Mouse (Mus musculus): Measurements from ENCODE around the gene Man1c1.

Man1c1 gene

DNA sequence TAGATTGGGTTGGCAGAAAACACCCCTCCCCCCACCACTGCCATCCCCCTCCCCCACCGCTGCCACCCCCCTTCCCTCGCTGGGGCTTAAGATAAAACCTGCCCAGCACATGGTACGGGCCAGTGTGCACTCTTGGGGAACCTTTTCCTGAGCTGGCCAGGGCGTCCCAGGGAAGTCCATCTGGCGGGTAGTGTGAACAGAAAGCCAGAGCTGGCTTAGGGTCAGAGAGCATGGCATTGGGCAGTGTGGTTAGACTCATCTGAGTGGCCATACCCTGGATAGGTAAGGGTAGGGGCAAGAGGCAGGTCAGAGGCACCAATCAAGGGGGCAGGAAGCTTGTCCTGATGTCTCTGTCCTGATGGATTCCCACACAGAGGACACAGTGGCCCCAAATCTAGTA, 124.5 kb downstream of the Man1c1 start:
- DNase-seq (ENCODE audit: low spot score in 2 of 2), result no peak

DNA sequence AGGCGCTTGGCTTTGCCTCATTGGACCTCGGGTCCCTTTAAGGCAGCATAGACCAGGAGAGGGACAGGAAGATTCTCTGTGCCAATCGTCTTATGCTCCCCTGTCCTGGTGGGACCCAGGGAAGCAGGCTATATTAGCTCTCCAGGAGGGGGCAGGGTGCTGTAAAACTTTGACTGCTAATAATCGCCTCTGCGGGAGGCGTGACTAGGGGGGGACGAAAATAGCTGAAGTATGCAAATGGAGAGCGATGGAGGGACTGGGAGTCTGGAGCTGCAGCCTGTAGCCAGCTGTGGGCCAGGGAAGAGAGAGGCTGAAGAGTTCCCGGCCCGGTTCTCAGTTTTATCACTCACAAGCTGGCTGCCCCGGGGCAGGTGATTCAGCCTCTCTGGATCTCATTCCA, 124.9 kb downstream of the Man1c1 start:
- no peak for DNase-seq (ENCODE audit: low spot score in 2 of 2)

DNA sequence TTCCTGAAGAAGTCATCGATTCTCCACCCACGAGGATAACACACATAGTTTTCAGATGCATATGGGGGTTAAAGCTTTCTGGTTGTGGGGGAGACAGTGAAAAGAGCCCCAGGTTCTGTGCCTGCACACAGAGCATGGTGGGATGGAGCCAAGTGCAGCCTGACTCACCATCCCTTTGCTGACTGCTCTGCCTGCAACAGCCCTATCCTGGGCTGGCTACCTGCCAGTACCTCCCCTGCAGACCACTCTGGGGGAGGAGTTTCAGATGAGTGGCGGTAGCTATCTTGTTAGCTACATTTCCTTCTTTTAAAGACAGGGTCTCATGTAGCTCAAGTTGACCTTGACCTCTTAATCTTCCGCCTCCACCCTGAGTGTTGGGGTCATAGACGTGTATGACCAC, 125.7 kb downstream of the Man1c1 start:
- DNase-seq (ENCODE audit: low spot score in 2 of 2), result no peak

DNA sequence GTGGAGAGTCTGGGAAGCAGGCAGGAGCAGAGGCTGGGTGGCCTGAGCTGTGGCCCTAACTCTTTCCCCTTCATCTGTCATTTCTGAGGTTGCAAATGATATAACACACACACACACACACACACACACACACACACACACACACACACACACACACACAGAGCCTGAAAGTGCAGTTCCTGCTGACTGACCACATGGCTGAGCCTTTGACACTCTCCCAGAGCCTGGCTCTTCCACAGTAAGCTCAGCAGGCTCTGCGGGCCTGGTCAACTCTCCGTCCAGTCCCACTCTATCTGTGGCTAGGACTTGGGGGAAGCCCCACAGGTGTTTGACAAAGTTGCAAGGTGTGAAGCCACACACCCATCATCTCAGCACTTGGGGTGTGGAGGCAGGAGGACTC, 126.8 kb downstream of the Man1c1 start:
- no peak for DNase-seq (ENCODE audit: low spot score in 2 of 2)

DNA sequence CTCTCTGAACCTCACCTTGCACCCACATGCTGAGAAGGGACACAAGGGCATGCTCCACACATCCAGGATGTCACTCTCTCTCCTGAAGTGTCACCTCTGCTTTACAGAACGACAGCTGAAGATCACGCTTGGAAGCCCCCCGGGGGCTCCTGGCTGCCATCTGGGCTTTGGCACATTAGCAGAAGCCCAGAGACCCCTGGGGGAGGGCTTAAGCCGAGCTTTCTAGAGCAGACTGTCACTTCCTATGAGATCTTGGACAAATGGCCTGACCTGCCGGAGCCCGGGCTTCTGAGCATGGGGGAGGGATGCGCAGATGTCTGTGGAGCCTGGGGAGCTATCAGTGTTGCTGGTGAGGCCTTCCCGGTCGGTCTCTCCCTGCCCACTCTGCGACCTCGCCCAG, 128.6 kb downstream of the Man1c1 start:
- DNase-seq (ENCODE audit: low spot score in 2 of 2), result no peak

DNA sequence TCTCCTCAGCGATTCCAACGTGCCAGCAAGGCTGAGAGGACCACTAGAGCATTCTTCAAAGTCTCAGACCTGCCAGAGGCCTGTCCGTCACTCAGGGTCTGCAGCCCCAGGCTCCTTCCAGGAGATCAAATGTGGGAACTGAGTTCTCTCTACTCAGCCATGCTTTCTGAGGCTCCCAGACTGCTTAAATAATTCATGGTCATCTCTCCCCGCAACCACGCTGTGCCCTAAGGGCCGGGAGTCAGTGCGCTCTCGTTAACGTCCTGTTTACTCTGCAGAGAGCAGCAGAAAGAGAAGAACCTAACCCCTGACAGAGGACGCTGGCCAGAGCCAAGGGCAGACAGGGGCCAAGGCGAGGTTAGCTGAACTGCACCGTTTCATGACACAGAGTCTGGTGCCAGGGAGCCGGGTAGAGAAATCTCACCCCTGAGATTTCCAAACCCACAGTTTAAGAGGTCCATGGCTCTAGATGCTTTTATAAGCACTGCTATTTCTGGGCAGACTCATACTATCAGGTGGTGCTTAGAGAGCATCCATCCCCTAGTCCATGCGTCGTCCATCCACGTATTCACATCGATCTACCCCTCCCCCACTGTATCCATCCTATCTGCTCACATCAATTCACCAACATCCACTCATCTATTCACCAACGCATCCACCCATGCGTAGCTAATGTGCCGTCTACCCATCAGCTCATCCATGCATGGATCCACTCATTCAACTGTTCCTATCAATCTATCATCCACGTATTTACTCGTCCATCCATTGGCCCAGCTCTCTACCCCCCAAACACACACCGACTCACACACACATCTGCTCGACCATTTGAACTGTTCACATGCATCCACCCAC, 131.4 kb downstream of the Man1c1 start:
- DNase-seq (ENCODE audit: low spot score in 2 of 2), result no peak

DNA sequence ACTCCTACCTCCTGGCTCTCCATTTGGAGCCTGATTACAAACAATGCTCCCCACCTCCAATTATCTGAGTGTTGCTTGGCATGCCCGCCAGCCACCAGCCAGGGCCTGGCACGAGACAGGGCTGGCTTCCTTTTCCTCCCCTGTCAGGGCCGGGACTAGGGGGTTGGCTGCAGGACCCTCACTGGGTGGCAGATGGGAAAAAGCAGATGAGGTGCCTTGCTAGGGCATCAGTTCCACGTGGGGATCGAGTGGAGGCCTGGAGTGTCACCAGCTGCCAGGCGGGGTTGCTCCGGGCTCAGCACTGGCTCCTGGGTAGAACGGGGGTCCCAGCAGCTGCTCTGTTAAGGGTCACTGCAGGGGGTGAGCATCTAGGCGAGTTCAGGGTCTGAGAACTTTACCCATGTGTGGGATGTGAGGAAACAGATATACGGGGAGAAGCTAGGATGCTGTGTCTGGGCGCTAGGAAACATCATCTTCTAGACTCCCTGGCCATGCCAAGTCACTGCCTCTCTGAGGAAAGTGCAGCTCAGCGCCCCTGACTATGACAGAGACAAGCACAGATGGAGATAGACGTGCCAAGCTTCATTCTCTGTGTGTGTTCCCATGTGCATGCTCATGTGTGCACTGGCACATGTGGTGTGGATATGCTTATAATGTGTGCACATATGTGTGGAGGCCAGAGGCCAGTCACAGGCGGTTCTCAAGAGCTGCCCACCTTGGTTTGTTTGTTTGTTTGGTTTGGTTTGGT, 133.2 kb downstream of the Man1c1 start:
- DNase-seq (ENCODE audit: low spot score in 2 of 2), result no peak

DNA sequence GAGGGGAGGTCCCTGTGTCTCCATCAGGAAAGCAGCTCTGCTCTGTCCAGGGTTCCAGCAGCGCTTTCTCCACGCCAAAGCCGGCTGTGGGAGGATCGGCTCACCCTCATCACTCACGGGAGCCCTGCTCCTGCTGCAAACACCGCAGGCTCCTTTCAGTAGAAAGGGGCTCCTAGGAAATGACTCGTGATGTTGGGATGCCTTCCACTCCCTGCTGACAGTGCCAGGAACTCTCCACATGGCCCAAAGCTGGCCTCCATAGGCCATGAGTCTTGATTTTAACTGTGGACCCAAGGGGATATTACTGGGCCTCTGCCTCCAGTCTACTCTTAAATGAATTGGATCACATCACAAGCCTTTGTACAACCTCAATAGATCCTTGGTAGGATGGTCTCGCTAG, 134.3 kb downstream of the Man1c1 start:
- DNase-seq (ENCODE audit: low spot score in 2 of 2), result no peak

DNA sequence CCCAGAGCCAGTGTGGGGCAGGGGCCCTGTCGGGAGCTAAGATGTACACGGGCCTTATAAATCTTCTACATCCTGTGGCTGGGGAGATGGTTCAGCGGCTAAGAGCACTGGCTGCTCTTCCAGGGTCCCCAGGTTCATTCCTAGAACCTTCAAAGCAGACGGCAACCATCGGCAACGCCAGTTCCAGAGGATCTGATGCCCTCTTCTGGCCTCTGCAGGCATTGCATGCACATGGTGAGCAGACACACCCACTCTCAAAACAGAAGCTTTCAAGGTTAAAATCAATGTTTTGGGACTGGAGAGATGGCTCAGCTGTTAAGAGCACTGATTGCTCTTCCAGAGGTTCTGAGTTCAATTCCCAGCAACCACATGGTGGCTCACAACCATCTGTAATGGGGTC, 134.9 kb downstream of the Man1c1 start:
- DNase-seq (ENCODE audit: low spot score in 2 of 2), result no peak

DNA sequence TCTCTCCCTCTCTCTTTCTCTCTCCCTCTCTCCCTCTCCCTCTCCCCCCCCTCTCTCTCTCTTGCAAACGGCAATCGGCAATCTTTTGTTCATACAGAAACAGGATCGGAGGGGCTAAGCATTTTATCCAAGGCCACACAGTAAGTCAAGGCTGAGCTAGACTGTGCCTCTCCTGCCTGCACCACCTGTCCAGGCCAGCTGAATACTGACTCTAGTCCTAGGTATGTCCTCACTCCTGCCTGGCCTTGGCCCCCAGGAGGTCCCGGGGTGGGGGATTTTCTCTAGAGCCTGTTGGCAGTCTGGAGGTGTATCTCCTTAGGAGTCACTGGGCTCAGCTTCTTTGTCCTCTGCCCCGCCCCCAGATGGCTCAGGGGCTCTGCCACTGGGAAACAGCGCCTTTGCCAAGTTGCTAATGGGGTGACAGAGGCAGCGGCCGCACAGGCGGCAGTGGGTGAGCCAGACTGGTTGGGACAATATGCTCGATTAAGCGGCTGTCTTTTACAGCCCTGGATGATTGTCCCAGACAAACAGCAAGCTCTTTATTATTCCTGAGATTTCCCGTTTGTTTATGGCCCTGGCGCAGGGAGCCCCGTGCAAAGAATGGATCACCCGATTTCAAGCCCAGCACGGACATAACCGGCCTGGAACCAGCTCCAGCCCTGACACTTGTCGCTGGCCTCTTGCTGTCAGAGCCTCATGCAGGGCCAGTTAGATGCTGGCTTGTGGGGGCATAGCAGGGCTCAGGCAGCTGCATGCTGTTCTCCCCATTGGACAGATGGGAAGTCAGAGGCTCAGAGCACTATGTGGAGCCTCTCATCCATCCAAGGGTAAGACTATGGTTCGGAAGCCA, 136.5 kb downstream of the Man1c1 start:
- no peak for DNase-seq (ENCODE audit: low spot score in 2 of 2)

DNA sequence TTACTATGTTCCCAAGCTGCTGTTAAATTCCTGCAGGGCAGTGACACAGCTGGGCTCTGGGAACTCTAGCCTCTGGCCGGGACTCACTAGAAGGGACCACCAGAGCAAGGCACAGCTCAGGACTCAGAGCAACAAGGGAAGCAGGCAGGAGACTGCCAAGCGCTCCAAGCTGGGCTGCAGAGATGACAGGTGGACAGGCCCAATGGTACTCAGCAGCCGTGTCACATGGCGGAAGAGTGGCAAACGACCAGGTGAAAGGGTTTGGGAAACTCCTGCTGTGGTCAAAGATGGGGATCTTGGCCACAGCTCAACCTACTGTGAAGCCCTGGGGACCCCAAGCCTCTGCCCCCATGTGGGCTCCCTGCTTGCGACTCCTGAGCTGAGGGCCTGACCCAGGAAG, 140.0 kb downstream of the Man1c1 start:
- DNase-seq (ENCODE audit: low spot score in 2 of 2), result no peak

DNA sequence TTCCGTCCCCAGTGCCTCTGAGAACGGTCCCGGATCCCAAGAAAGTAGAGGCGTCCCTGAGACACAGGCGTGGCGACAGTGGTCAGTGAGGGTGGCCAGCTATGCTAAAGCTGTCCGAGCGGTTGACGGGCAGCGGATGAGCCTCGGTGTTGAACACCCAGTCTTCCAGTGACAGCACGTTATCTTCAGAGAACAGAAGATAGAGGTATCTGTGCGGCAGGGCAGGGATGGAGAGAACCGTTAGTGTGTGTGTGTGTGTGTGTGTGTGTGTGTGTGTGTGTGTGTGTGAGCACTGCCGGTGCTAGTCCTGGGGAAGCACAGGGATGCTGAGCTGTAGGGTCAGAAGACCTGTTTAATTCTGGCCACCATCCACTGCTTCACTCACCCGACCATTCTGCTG, 140.5 kb downstream of the Man1c1 start:
- DNase-seq (ENCODE audit: low spot score in 2 of 2), result no peak

DNA sequence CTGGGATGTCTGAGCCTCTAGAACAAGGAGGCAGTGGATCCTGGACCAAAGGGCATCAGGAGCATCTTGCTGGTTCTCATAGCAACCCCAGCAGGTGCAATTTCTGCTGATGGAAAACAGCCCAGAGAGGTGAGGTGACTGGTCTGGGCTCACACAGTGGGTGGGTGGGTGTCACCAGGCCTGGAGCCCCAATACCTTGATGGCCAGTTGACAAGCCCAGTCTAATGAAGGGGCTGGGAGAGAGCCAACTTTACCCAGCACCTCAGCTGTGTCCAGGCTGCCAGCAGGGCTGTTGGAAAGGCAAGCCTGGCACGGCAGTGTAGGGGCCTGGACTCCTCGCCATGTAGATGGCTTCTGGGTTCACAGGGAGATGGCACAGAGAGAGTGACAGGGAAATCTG, 142.1 kb downstream of the Man1c1 start:
- no peak for DNase-seq (ENCODE audit: low spot score in 2 of 2)

DNA sequence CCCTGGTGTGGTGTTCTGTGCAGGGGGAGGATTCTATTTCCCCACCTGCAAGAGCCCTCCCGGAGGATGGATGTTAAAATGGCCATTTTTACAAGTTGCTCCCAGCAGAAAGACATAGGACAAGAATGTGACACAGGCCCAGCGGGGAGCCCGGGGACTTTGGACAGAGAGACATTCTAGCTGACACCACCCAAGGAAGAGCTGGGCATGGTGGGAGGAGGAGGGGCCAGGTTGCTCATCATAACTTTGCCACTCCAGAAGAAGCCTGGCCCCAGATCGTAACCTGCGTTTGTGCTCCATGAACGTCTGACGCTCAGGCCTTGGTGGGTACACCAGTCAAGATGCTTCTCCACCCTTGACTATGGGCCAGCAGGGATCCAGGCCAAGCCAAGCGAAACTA, 143.4 kb downstream of the Man1c1 start:
- no peak for DNase-seq (ENCODE audit: low spot score in 2 of 2)

DNA sequence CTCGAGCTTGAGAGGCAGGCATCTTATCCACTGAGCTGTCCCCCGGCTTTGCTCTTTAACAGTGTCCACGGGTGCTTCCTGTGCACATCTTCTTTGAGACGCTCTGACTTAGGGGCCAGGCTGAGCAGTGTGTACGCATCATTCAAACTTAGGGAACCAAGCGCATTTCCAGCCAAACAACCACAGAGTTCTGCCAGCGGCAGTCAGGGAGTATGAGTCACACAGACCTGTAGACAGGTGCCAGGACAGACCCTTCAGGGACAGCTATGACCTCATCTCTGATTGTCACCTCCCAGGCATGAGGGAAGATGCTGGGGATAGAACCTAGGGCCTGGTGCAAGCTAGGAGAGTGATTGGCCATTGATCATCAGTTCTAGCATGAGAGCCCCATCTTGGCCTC, 144.9 kb downstream of the Man1c1 start:
- DNase-seq (ENCODE audit: low spot score in 2 of 2), result no peak

DNA sequence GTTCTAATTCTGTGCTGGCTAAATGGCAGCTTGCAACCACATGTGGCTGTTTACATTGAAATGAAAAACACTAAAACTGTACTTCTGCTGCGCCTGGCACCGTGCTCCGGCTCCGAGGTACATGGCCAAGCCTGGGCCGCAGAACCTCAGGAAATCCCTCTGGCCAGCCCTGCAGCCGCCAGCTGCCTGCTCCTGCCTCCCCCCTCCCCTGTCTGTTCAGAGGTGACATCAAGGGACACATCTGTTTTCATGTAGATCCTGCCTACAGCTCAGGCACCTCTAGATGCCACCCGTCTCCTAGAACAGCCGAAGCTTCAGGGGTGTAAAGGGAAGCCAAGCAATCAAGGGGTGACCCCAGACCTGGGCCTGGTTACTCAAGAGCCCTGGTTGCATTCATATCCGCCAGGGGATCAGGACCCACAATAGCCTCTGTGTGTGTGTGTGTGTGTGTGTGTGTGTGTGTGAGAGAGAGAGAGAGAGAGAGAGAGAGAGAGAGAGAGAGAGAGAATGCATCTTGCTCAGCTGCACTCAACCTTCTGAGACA, 145.4 kb downstream of the Man1c1 start:
- no peak for DNase-seq (ENCODE audit: low spot score in 2 of 2)

DNA sequence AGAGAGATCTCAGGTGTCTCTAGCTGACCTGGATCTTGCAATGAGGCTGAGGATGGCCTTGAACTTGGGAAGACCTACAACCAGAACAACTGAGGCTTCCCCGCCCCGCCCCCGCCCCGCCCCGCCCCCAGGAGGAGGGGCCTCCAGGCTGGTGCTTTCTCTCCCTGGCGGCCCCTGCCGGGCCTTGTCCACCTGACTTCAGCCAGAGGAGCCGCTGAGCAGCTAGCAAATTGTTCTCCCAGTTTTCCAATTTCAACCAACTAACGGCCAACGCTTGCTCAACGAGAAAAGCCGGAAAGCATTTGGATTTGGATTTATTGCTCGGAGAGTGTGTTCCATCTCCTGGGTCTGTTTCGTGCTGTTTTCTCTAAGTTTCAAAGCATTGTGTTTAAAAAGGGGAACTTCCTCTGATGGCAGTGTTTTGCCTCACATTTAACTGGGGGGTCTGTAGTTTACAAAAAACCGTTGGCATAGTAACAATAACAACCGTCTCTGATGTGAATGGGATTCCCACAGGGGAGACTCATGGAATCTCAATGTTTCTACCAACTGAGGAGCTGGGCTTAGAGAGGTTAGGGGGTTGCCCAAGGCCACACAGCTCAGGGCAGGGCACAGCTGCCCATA, 146.4 kb downstream of the Man1c1 start:
- DNase-seq (ENCODE audit: low spot score in 2 of 2), result no peak

DNA sequence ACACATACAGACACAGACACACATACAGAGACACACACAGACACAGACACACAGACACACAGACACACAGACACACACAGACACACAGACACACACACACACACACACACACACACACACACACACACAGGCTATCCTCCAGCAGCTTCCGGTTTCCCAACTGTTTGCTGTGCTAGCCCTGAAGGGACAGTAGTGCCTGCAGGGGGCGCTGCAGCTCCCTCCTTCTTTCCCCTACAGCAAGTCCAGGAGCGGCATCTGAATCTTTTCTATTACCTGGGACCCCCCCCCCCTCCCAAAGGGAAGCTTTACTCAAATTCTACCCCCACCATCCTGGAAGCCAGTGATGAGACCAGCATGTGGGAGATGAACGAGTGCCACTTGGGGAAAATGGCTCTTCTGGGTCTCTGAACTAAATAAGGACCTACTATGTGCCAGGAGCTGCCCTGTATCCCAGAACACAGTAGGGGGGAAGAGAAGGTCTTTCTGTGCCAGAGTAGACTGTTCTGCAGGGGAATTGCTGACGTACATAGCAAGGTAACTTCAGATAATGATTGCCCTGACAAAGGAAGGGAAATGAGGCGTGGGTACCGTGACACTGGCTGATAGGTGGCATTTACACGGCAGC, 148.0 kb downstream of the Man1c1 start:
- DNase-seq (ENCODE audit: low spot score in 2 of 2), result no peak

DNA sequence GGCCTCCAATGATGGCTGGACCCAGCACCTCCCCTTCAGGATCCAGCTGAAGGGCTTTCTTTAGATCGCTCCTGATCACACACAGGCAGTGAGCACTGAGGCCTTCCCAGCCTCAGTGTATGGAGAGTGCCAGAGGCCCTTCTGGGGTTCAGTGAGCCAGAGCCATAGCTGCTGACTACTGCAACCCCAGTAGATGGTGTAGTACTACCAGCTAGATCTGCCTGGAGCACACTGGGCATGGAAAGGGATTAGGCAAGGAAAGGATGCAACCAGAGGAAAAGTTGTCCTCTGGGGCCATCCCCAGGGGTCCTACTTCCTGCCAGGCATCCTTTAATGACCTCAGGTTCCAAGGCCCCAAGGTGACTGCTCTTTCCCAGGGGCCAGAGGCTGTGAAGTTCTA, 150.5 kb downstream of the Man1c1 start:
- DNase-seq (ENCODE audit: low spot score in 2 of 2), result no peak

DNA sequence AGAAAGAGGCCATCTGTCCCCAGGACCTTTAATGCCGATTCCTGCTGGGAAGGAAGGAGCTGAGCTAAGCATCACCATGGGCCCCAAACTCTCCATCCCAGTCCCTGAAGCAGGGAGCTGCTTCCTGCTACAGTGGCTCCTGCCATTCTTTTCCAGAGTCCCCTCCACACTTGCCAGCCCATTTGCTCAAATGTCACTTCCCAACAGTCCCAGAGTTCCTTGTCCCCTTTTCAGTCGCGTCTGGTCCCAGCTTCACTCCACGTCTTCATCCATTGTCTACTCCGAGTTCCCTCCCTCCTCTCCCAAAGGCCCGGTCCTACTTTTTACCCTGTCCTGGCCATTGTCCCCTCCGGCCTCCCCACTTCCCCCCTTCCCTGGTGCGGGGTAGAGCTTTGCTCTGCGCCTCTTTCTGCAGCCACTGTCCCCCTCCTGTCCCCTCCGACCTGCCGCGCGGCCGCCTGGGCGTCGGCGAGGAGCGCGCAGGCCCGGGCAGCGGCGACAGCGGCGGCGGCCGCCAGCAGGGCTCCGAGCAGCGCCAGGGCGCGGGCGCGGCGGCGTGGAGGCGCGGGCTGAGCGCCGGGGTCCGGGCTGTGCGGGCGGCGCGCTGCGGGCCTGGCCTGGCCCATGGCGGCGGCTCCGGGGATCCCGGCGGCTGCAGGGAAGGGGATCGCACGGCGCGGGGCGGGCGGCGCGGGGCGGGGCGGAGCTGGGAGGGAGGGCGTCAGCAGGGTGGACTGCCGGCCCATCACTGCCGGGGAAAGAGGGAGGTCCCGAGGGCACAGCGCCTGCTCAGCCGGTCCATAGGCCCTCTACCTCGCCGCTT, 152.4 kb downstream of the Man1c1 start, which contains the start of gene Selenon:
Gene Selenon (minus strand): TSS at position 673 of the 823 bp plus-strand sequence.
- no peak for DNase-seq (ENCODE audit: low spot score in 2 of 2)
